9 mouse cellular contexts compared by ENCODE assay signal in genomic region chr14:73383746-73384145, GRCm38 (mm10). TPM values are rescaled to one million over a fixed set of nuclear protein-coding genes. Genes with fewer than 3 reads are reported as not detected.
DNase-seq lines count a peak whose midpoint lies in the region; ATAC-seq and TF ChIP-seq lines count a peak whose summit lies in the region.
"Had no signal": no experiment of that assay in that cellular context is flagged by ENCODE, and none has a peak within 500 bp of the region (broad histone marks: within the 10 kb centered on the region; RNA-seq: fewer than 3 reads in every experiment).

No protein-coding gene starts in this region.

- no peak for ATAC-seq in heart, embryonic 15.5 days (replicated peaks; ENCODE audit: insufficient number of reproducible peaks, insufficient read depth, low FRiP score, low read depth)
- no peak for ATAC-seq in hindbrain, embryonic 11.5 days (ENCODE audit: low FRiP score)

- H3K36me3 ChIP-seq in heart, embryonic 15.5 days, result peaks cover 12% of the 10 kb centered on the region
- no peaks in the 10 kb centered on the region for H3K36me3 ChIP-seq in hindbrain, embryonic 11.5 days (ENCODE audit: control insufficient read depth, insufficient read depth, low read length)
- peaks cover 18% of the 10 kb centered on the region for H3K36me3 ChIP-seq in macrophage (ENCODE audit: inconsistent target)

- peaks cover 71% of the 10 kb centered on the region for H3K79me2 ChIP-seq in macrophage (ENCODE audit: inconsistent target)

- H3K4me1 ChIP-seq in heart, embryonic 15.5 days (replicated peaks), result peaks cover 59% of the 10 kb centered on the region
- peaks cover 1% of the 10 kb centered on the region; the same call in 1 of the 2 replicates for H3K4me1 ChIP-seq in bone marrow, adult 2 months (ENCODE audit: control insufficient read depth, insufficient read depth, low read length)
- no peaks in the 10 kb centered on the region for H3K4me1 ChIP-seq in hindbrain, embryonic 11.5 days (replicated peaks; ENCODE audit: control insufficient read depth, insufficient read depth, low read length)

- no peak overlapping the region for H3K27ac ChIP-seq in heart, embryonic 15.5 days
- H3K27ac ChIP-seq in bone marrow, adult 2 months (ENCODE audit: control insufficient read depth, insufficient read depth, low read depth, low read length, poor library complexity), result no peak overlapping the region
- H3K27ac ChIP-seq in hindbrain, embryonic 11.5 days (ENCODE audit: low read depth, low read length), result no peak overlapping the region
- H3K27ac ChIP-seq in macrophage, result peak overlapping the region; percentile 66

- H3K4me3 ChIP-seq in heart, embryonic 15.5 days, result peak overlapping the region; percentile 95
- H3K4me3 ChIP-seq in bone marrow, adult 2 months (replicated peaks; ENCODE audit: control insufficient read depth, low read depth, low read length), result peak overlapping the region; percentile 42
- peak overlapping the region; percentile 85; the same call in 1 of the 2 replicates for H3K4me3 ChIP-seq in hindbrain, embryonic 11.5 days (ENCODE audit: low read depth, low read length)
- H3K4me3 ChIP-seq in macrophage (ENCODE audit: inconsistent target), result peak overlapping the region; percentile 66

- DNase-seq in heart, postnatal 4 days, result no peak
- no peak for DNase-seq in hindbrain, embryonic 11.5 days (ENCODE audit: low spot score)
- no peak for DNase-seq in cerebellum, adult 8-10 months
- DNase-seq in urinary bladder, adult 18-20 months (ENCODE audit: low spot score in 2 of 2), result no peak
- DNase-seq in right cerebral cortex, postnatal 4 days, result no peak
- DNase-seq: cerebellum, adult 9-11 months had no signal

- no peaks in the 10 kb centered on the region for H3K27me3 ChIP-seq in heart, embryonic 15.5 days
- H3K27me3 ChIP-seq in hindbrain, embryonic 11.5 days (ENCODE audit: control insufficient read depth, insufficient read depth, low read length), result no peaks in the 10 kb centered on the region

- no peak for TF ChIP-seq CTCF in bone marrow, adult 2 months (IDR thresholded peaks at IDR 0.05; ENCODE audit: control insufficient read depth, insufficient read depth, low read length)

- H3K4me2 ChIP-seq in heart, embryonic 15.5 days, result peak overlapping the region; percentile 63
- no peak overlapping the region for H3K4me2 ChIP-seq in hindbrain, embryonic 11.5 days (replicated peaks; ENCODE audit: low read depth, low read length)

- WGBS in heart, embryonic 15.5 days, result 29% methylated on average over 2 of the region's 2 CpGs
- 5% methylated on average over 2 of the region's 2 CpGs for WGBS in bone marrow, adult 2 months
- 45% methylated on average over 2 of the region's 2 CpGs for WGBS in hindbrain, embryonic 11.5 days
- WGBS in macrophage (ENCODE audit: missing documents), result 13% methylated on average over 1 of the region's 2 CpGs

- H3K9me3 ChIP-seq in heart, embryonic 15.5 days (replicated peaks), result no peaks in the 10 kb centered on the region
- no peaks in the 10 kb centered on the region for H3K9me3 ChIP-seq in hindbrain, embryonic 11.5 days (ENCODE audit: control insufficient read depth, low read length)

- TF ChIP-seq POLR2A in bone marrow, adult 2 months (IDR thresholded peaks at IDR 0.05; ENCODE audit: borderline replicate concordance, control insufficient read depth, low read depth, low read length), result no peak

- H3K9ac ChIP-seq in heart, embryonic 15.5 days, result peak overlapping the region; percentile 99
- no peak overlapping the region for H3K9ac ChIP-seq in hindbrain, embryonic 11.5 days (ENCODE audit: low read depth, low read length)

RNA-seq across cellular contexts. Expression of gene Itm2b, which starts 1.3 kb away (rescaled TPM):
- 728 and 777 TPM in 2 replicates for polyA plus RNA-seq in heart, embryonic 15.5 days (2015; fragmentation: Nextera tagmentation; extraction: Ambion mirVana)
- 100 to 1,000 TPM; 441 to 466 TPM for total RNA-seq in heart, postnatal 4 days (2021)
- polyA plus RNA-seq in bone marrow, adult 2 months (2011; ENCODE audit: insufficient read depth, insufficient read length, low replicate concordance, missing spikeins), result 138 and 235 TPM in 2 replicates
- polyA plus RNA-seq in hindbrain, embryonic 11.5 days (2014; fragmentation: Nextera tagmentation; extraction: Ambion mirVana), result 379 and 387 TPM in 2 replicates
- 100 to 1,000 TPM in 25 of 26 experiments, 10 to 100 TPM in 1; 99.9 to 715 (median 297) TPM for total RNA-seq in macrophage (2018; cell fraction: chromatin; rRNA removed)
- 1,000 to 10,000 TPM; 2,781 to 4,191 (median 3,475) TPM for total RNA-seq in macrophage (2018; cell fraction: cytosol; rRNA removed)
- total RNA-seq in macrophage (2018; cell fraction: nucleus; rRNA removed), result 1,000 to 10,000 TPM in 24 of 26 experiments, 100 to 1,000 TPM in 2; 559 to 2,630 (median 1,649) TPM
- polyA plus RNA-seq in macrophage (2018), result 3,192 to 6,999 TPM (median 6,128 TPM) in 3 replicates

RNA-seq across cellular contexts. Expression of gene Rb1, which starts 58.1 kb away (rescaled TPM):
- polyA plus RNA-seq in heart, embryonic 15.5 days (2015; fragmentation: Nextera tagmentation; extraction: Ambion mirVana), result 9.9 and 12.7 TPM in 2 replicates
- total RNA-seq in heart, postnatal 4 days (2021), result 10 to 100 TPM; 16.9 to 19.2 TPM
- 21.3 and 27.0 TPM in 2 replicates for polyA plus RNA-seq in bone marrow, adult 2 months (2011; ENCODE audit: insufficient read depth, insufficient read length, low replicate concordance, missing spikeins)
- polyA plus RNA-seq in hindbrain, embryonic 11.5 days (2014; fragmentation: Nextera tagmentation; extraction: Ambion mirVana), result 37.8 and 43.0 TPM in 2 replicates
- total RNA-seq in macrophage (2018; cell fraction: chromatin; rRNA removed), result 100 to 1,000 TPM in 20 of 26 experiments, 10 to 100 TPM in 6; 39.3 to 393 (median 236) TPM
- 10 to 100 TPM; 30.1 to 61.9 (median 50.8) TPM for total RNA-seq in macrophage (2018; cell fraction: cytosol; rRNA removed)
- 100 to 1,000 TPM in 13 of 26 experiments, 10 to 100 TPM in 13; 34.5 to 216 (median 98.5) TPM for total RNA-seq in macrophage (2018; cell fraction: nucleus; rRNA removed)
- polyA plus RNA-seq in macrophage (2018), result 35.4 to 48.6 TPM (median 40.6 TPM) in 3 replicates

Comparison
In these comparisons a context has a peak if more than half of its experiments do, and no peak if none do; other contexts are left out.
1. H3K4me3 ChIP-seq: peak in every context shown above with its lines; median percentile 95 in heart, embryonic 15.5 days; 85 in hindbrain, embryonic 11.5 days; 66 in macrophage; 42 in bone marrow, adult 2 months.